Mouse (Mus musculus): ENCODE measurements at regions not wholly inside any gene's neighbourhood (a gene's known extent, or its start where the extent isn't known, plus 50 kb on each side); places are given as distances from the start of the nearest gene placed in this dataset.

- TF ChIP-seq CTCF (IDR thresholded peaks at IDR 0.05; ENCODE audit: low read depth) (no peak), EP300 (IDR thresholded peaks at IDR 0.05; ENCODE audit: low read depth) (no peak)
These were observed 1700.1 kb upstream of the Gm6569 start for GRCm38 (mm10) chr15:72134226-72134625.
